Mouse (Mus musculus): ENCODE measurements around the gene Tfeb.
A peak's percentile ranks its signal among the peaks of the same experiment; 100 is the strongest.

Tfeb gene

GRCm38 (mm10) chr17:47736856-47737255 lies at the start of gene Tfeb:
Gene Tfeb, plus strand, starts transcription at chr17:47737030.
- DNase-seq = peak; percentile 99

GRCm38 (mm10) chr17:47687409-47688343 lies 49.2 kb upstream of the Tfeb start:
- peak; percentile 98 for DNase-seq

GRCm38 (mm10) chr17:47688344-47688607 lies 48.6 kb upstream of the Tfeb start, which contains the start of gene Tomm6:
Gene Tomm6, minus strand, starts transcription at chr17:47688386.
- DNase-seq = no peak

GRCm38 (mm10) chr17:47688608-47689575 lies 47.9 kb upstream of the Tfeb start, which contains the start of gene Frs3:
Gene Frs3, plus strand, starts transcription at chr17:47689030.
- DNase-seq = peak; percentile 88

GRCm38 (mm10) chr17:47689894-47690293 lies 46.9 kb upstream of the Tfeb start:
- DNase-seq = no peak

GRCm38 (mm10) chr17:47691650-47692049 lies 45.2 kb upstream of the Tfeb start:
- no peak for DNase-seq

- DNase-seq = peak; percentile 55
These were observed 43.0 kb upstream of the Tfeb start for GRCm38 (mm10) chr17:47693671-47694441.

GRCm38 (mm10) chr17:47694442-47694502 lies 42.6 kb upstream of the Tfeb start, which contains the start of gene Gm21981:
Gene Gm21981, minus strand, starts transcription at chr17:47694455.
- no peak for DNase-seq

GRCm38 (mm10) chr17:47694503-47695336 lies 42.1 kb upstream of the Tfeb start, which contains the start of gene Prickle4:
Gene Prickle4, minus strand, starts transcription at chr17:47694736.
- DNase-seq = peak; percentile 99

- DNase-seq = no peak
These were observed 41.5 kb upstream of the Tfeb start for GRCm38 (mm10) chr17:47695337-47695710.

- peak; percentile 58 for DNase-seq
These were observed 38.7 kb upstream of the Tfeb start for GRCm38 (mm10) chr17:47698156-47698555.

GRCm38 (mm10) chr17:47699055-47699454 lies 37.8 kb upstream of the Tfeb start:
- DNase-seq = no peak

- no peak for DNase-seq
These were observed 35.0 kb upstream of the Tfeb start for GRCm38 (mm10) chr17:47701793-47702192.

- DNase-seq = no peak
These were observed 34.1 kb upstream of the Tfeb start for GRCm38 (mm10) chr17:47702548-47703345.

- DNase-seq = no peak
These were observed 33.3 kb upstream of the Tfeb start for GRCm38 (mm10) chr17:47703556-47703955.

- no peak for DNase-seq
These were observed 32.1 kb upstream of the Tfeb start for GRCm38 (mm10) chr17:47704692-47705091.

GRCm38 (mm10) chr17:47706196-47706595 lies 30.6 kb upstream of the Tfeb start:
- DNase-seq = peak; percentile 73

GRCm38 (mm10) chr17:47707961-47708360 lies 28.9 kb upstream of the Tfeb start:
- no peak for DNase-seq

GRCm38 (mm10) chr17:47708972-47709371 lies 27.9 kb upstream of the Tfeb start:
- DNase-seq = no peak

GRCm38 (mm10) chr17:47710036-47710435 lies 26.8 kb upstream of the Tfeb start:
- no peak for DNase-seq

- DNase-seq = no peak
These were observed 24.9 kb upstream of the Tfeb start for GRCm38 (mm10) chr17:47711883-47712282.
